Comparison of ENCODE assay signal across 12 mouse cellular contexts in genomic region chr11:96917415-96917814, GRCm38 (mm10). TPM values are rescaled to one million over a fixed set of nuclear protein-coding genes. Genes with fewer than 3 reads are reported as not detected.
A peak's percentile ranks its signal among the peaks of the same experiment; 100 is the strongest.
DNase-seq lines count a peak whose midpoint lies in the region; ATAC-seq and TF ChIP-seq lines count a peak whose summit lies in the region.
"Had no signal": no experiment of that assay in that cellular context is flagged by ENCODE, and none has a peak within 500 bp of the region (broad histone marks: within the 10 kb centered on the region; RNA-seq: fewer than 3 reads in every experiment).

No protein-coding gene starts in this region.

- peak overlapping the region; percentile 73 for H3K9ac ChIP-seq in liver, embryonic 14.5 days (replicated peaks)

- H3K27ac ChIP-seq in heart, embryonic 10.5 days: peak overlapping the region; percentile 87; the same call in 1 of the 2 replicates
- no peak overlapping the region for H3K27ac ChIP-seq in testis, adult 2 months (ENCODE audit: control insufficient read depth, insufficient read depth, low read depth, low read length)
- peak overlapping the region; percentile 92 for H3K27ac ChIP-seq in liver, embryonic 14.5 days

- no peak for TF ChIP-seq POLR2A in testis, adult 2 months (IDR thresholded peaks at IDR 0.05; ENCODE audit: control insufficient read depth, low read depth, low read length)

- H3K9me3 ChIP-seq in heart, embryonic 10.5 days: no peaks in the 10 kb centered on the region
- no peaks in the 10 kb centered on the region for H3K9me3 ChIP-seq in liver, embryonic 14.5 days (ENCODE audit: control insufficient read depth, low read length)

- H3K36me3 ChIP-seq in heart, embryonic 10.5 days: 0 out of 2 replicates have a peak, but pooled peaks cover 6% of the 10 kb centered on the region
- no peaks in the 10 kb centered on the region for H3K36me3 ChIP-seq in testis, adult 2 months (ENCODE audit: control insufficient read depth, insufficient read depth, low read length)
- H3K36me3 ChIP-seq in liver, embryonic 14.5 days (replicated peaks; ENCODE audit: control insufficient read depth, insufficient read depth, low read depth): no peaks in the 10 kb centered on the region

- 0 out of 2 replicates have a peak overlapping the region, but pooled peaks have one; percentile 0 for H3K4me3 ChIP-seq in heart, embryonic 10.5 days
- peak overlapping the region; percentile 97 for H3K4me3 ChIP-seq in testis, adult 2 months (ENCODE audit: control insufficient read depth, low read depth, low read length)
- H3K4me3 ChIP-seq in liver, embryonic 14.5 days (ENCODE audit: insufficient read depth in 1 of 2, low read depth in 2 of 2, low read length in 2 of 2): peak overlapping the region in 1 of 2 experiments; percentile 12; a peak in 1 of 4 replicates

- H3K27me3 ChIP-seq in heart, embryonic 10.5 days (ENCODE audit: insufficient read depth, poor library complexity, severe bottlenecking): 0 out of 2 replicates have a peak, but pooled peaks cover 4% of the 10 kb centered on the region
- no peaks in the 10 kb centered on the region for H3K27me3 ChIP-seq in testis, adult 2 months (ENCODE audit: control insufficient read depth, insufficient read depth, low read length)
- no peaks in the 10 kb centered on the region for H3K27me3 ChIP-seq in liver, embryonic 14.5 days (ENCODE audit: control insufficient read depth, insufficient read depth, low read length)

- WGBS in heart, embryonic 10.5 days: 74% methylated on average over 6 of the region's 6 CpGs
- 14% methylated on average over 6 of the region's 6 CpGs for WGBS in liver, embryonic 14.5 days (ENCODE audit: insufficient replicate concordance)

- peak; percentile 90 for DNase-seq in heart, embryonic 10.5 days (ENCODE audit: low spot score)
- DNase-seq in heart, adult 9 months (ENCODE audit: low spot score in 2 of 2): no peak
- DNase-seq in testis, postnatal 10 days (ENCODE audit: low spot score): no peak
- DNase-seq in liver, embryonic 14.5 days (ENCODE audit: low read depth in 3 of 3, low spot score in 3 of 3): peak; percentile 88 to 92 (median 88)
- no peak for DNase-seq in layer of hippocampus, adult 11-12 months (ENCODE audit: low spot score)
- DNase-seq in kidney, adult 18-20 months: no peak
- DNase-seq in layer of hippocampus, adult 9-10 months (ENCODE audit: low spot score): no peak
- DNase-seq: layer of hippocampus, postnatal 36 days; right cerebral cortex, postnatal 25 days had no signal

- TF ChIP-seq EP300 in liver, embryonic 14.5 days (IDR thresholded peaks at IDR 0.05; ENCODE audit: low read depth): peak; percentile 99

- H3K4me1 ChIP-seq in heart, embryonic 10.5 days: peaks cover 26% of the 10 kb centered on the region
- H3K4me1 ChIP-seq in testis, adult 2 months (ENCODE audit: control insufficient read depth, insufficient read depth, low read length): peaks cover 5% of the 10 kb centered on the region
- peaks cover 37 to 42% of the 10 kb centered on the region in 2 experiments for H3K4me1 ChIP-seq in liver, embryonic 14.5 days (replicated peaks; ENCODE audit: control insufficient read depth in 2 of 2, insufficient read depth in 2 of 2, low read length in 1 of 2)

- peak overlapping the region; percentile 76 for H3K4me2 ChIP-seq in liver, embryonic 14.5 days (ENCODE audit: low read depth)

- ATAC-seq in liver, embryonic 14.5 days (ENCODE audit: insufficient read depth): peak; percentile 80

- TF ChIP-seq CTCF in testis, adult 2 months (IDR thresholded peaks at IDR 0.05; ENCODE audit: control insufficient read depth, insufficient read depth, insufficient replicate concordance, low read depth, low read length): no peak
- TF ChIP-seq CTCF in liver, embryonic 14.5 days (IDR thresholded peaks at IDR 0.05; ENCODE audit: low read depth): no peak

RNA-seq across cellular contexts. Expression of gene Cdk5rap3, which starts 1.1 kb away (rescaled TPM):
- 68.3 and 84.3 TPM in 2 replicates for polyA plus RNA-seq in heart, embryonic 10.5 days (2016; fragmentation: Nextera tagmentation; extraction: Ambion mirVana)
- 75.0 and 77.8 TPM in 2 replicates for polyA plus RNA-seq in testis, adult 2 months (2012; rRNA removed)
- polyA plus RNA-seq in liver, embryonic 14.5 days (2012; rRNA removed): 14.2 and 20.1 TPM in 2 replicates
- polyA plus RNA-seq in liver, embryonic 14.5 days (2014; fragmentation: Nextera tagmentation; extraction: Ambion mirVana): 34.1 and 36.4 TPM in 2 replicates

RNA-seq across cellular contexts. Expression of gene Prr15l, which starts 10.5 kb away (rescaled TPM):
- 0.90 and 1.5 TPM in 2 replicates for polyA plus RNA-seq in heart, embryonic 10.5 days (2016; fragmentation: Nextera tagmentation; extraction: Ambion mirVana)
- 2.1 and 4.0 TPM in 2 replicates for polyA plus RNA-seq in testis, adult 2 months (2012; rRNA removed)
- polyA plus RNA-seq in liver, embryonic 14.5 days (2012; rRNA removed): 2.8 and 3.3 TPM in 2 replicates
- polyA plus RNA-seq in liver, embryonic 14.5 days (2014; fragmentation: Nextera tagmentation; extraction: Ambion mirVana): 4.9 and 8.5 TPM in 2 replicates
- polyA plus RNA-seq: cortical plate, adult 2 months; macrophage had no signal

RNA-seq across cellular contexts. Expression of gene Pnpo, which starts 26.4 kb away (rescaled TPM):
- 69.3 and 72.6 TPM in 2 replicates for polyA plus RNA-seq in heart, embryonic 10.5 days (2016; fragmentation: Nextera tagmentation; extraction: Ambion mirVana)
- polyA plus RNA-seq in testis, adult 2 months (2012; rRNA removed): 3.8 and 5.4 TPM in 2 replicates
- polyA plus RNA-seq in liver, embryonic 14.5 days (2012; rRNA removed): 315 and 355 TPM in 2 replicates
- 564 and 592 TPM in 2 replicates for polyA plus RNA-seq in liver, embryonic 14.5 days (2014; fragmentation: Nextera tagmentation; extraction: Ambion mirVana)

Comparison
In these comparisons a context has a peak if more than half of its experiments do, and no peak if none do; other contexts are left out.
1. DNase-seq: peak in heart, embryonic 10.5 days (single experiment) and liver, embryonic 14.5 days (3 of 3); none in heart, adult 9 months (0 of 2), testis, postnatal 10 days (single experiment), layer of hippocampus, adult 11-12 months (single experiment), kidney, adult 18-20 months (single experiment) and layer of hippocampus, adult 9-10 months (single experiment).
2. RNA of gene Pnpo, which starts 26.4 kb away (polyA plus RNA-seq): 315 to 592 TPM in liver, embryonic 14.5 days and 69.3 to 72.6 TPM in heart, embryonic 10.5 days; 3.8 to 5.4 TPM in testis, adult 2 months; every median in the first group is over 10 times any median in the second.